Comparison of ENCODE assay signal across 7 mouse cellular contexts in genomic region chr4:138327891-138328470, GRCm38 (mm10). TPM values are rescaled to one million over a fixed set of nuclear protein-coding genes. Genes with fewer than 3 reads are reported as not detected.
DNase-seq lines count a peak whose midpoint lies in the region; ATAC-seq and TF ChIP-seq lines count a peak whose summit lies in the region.

No protein-coding gene starts in this region.

- no peak for TF ChIP-seq POLR2A in spleen, adult 2 months (IDR thresholded peaks at IDR 0.05; ENCODE audit: low read depth, low read length)

- no peak for TF ChIP-seq CTCF in spleen, adult 2 months (IDR thresholded peaks at IDR 0.05; ENCODE audit: extremely low read depth, insufficient read depth, insufficient read length, insufficient replicate concordance)
- peak; percentile 12; the same call in 1 of the 2 replicates for TF ChIP-seq CTCF in forebrain, postnatal 0 days (IDR thresholded peaks at IDR 0.05; ENCODE audit: low read depth)
- no peak; the same call in 1 of the 2 replicates for TF ChIP-seq CTCF in liver, embryonic 14.5 days (IDR thresholded peaks at IDR 0.05; ENCODE audit: low read depth)

- peak overlapping the region; percentile 15; the same call in 1 of the 2 replicates for H3K4me3 ChIP-seq in spleen, adult 2 months (ENCODE audit: extremely low read depth, insufficient read depth, insufficient read length)
- H3K4me3 ChIP-seq in forebrain, postnatal 0 days (ENCODE audit: low read depth, low read length) = peak overlapping the region; percentile 12; the same call in 1 of the 2 replicates
- peak overlapping the region; percentile 45 to 62 for H3K4me3 ChIP-seq in liver, embryonic 14.5 days (ENCODE audit: insufficient read depth in 1 of 2, low read depth in 2 of 2, low read length in 2 of 2)

- no peak for ATAC-seq in forebrain, postnatal 0 days
- ATAC-seq in liver, embryonic 14.5 days (ENCODE audit: insufficient read depth) = peak; percentile 19; the same call in 1 of the 2 replicates
- ATAC-seq in megakaryocyte-erythroid progenitor cell, adult 5-6 weeks (replicated peaks; ENCODE audit: low FRiP score, low TSS enrichment, poor library complexity, severe bottlenecking) = no peak

- H3K9ac ChIP-seq in forebrain, postnatal 0 days = no peak overlapping the region
- peak overlapping the region; percentile 53 for H3K9ac ChIP-seq in liver, embryonic 14.5 days (replicated peaks)

- no peak for DNase-seq in spleen, adult 2 months (ENCODE audit: low read depth in 1 of 2, low spot score in 2 of 2)
- DNase-seq in spleen, postnatal 10 days (ENCODE audit: low spot score in 2 of 2) = no peak
- no peak for DNase-seq in forebrain, postnatal 0 days
- DNase-seq in liver, embryonic 14.5 days (ENCODE audit: low read depth in 3 of 3, low spot score in 3 of 3) = no peak
- DNase-seq in Muller cell, postnatal 12 days (ENCODE audit: inconsistent ontology term) = no peak
- no peak for DNase-seq in thymus, postnatal 10 days (ENCODE audit: low spot score in 2 of 2)

- no peak for TF ChIP-seq EP300 in liver, embryonic 14.5 days (IDR thresholded peaks at IDR 0.05; ENCODE audit: low read depth)

- peak overlapping the region; percentile 38 for H3K4me2 ChIP-seq in forebrain, postnatal 0 days (ENCODE audit: low read depth)
- H3K4me2 ChIP-seq in liver, embryonic 14.5 days (ENCODE audit: low read depth) = peak overlapping the region; percentile 57

- H3K27ac ChIP-seq in spleen, adult 2 months (ENCODE audit: insufficient read depth, low read length) = peak overlapping the region; percentile 75
- H3K27ac ChIP-seq in forebrain, postnatal 0 days (ENCODE audit: low read depth, low read length) = no peak overlapping the region
- H3K27ac ChIP-seq in liver, embryonic 14.5 days = peak overlapping the region; percentile 67

- no peaks in the 10 kb centered on the region for H3K36me3 ChIP-seq in spleen, adult 2 months (ENCODE audit: control insufficient read depth, insufficient read depth, low read length)
- H3K36me3 ChIP-seq in forebrain, postnatal 0 days (ENCODE audit: insufficient read depth) = no peaks in the 10 kb centered on the region
- no peaks in the 10 kb centered on the region for H3K36me3 ChIP-seq in liver, embryonic 14.5 days (replicated peaks; ENCODE audit: control insufficient read depth, insufficient read depth, low read depth)

- H3K9me3 ChIP-seq in forebrain, postnatal 0 days (ENCODE audit: low read length) = no peaks in the 10 kb centered on the region
- no peaks in the 10 kb centered on the region for H3K9me3 ChIP-seq in liver, embryonic 14.5 days (ENCODE audit: control insufficient read depth, low read length)

- peaks cover 5% of the 10 kb centered on the region; the same call in 1 of the 2 replicates for H3K4me1 ChIP-seq in spleen, adult 2 months (ENCODE audit: control insufficient read depth, insufficient read depth, insufficient read length)
- H3K4me1 ChIP-seq in forebrain, postnatal 0 days (ENCODE audit: insufficient read depth) = 0 out of 2 replicates have a peak, but pooled peaks cover 11% of the 10 kb centered on the region
- peaks cover 9 to 12% of the 10 kb centered on the region in 2 experiments for H3K4me1 ChIP-seq in liver, embryonic 14.5 days (replicated peaks; ENCODE audit: control insufficient read depth in 2 of 2, insufficient read depth in 2 of 2, low read length in 1 of 2)

- H3K27me3 ChIP-seq in spleen, adult 2 months (ENCODE audit: control insufficient read depth, insufficient read depth, low read length) = no peaks in the 10 kb centered on the region
- 0 out of 2 replicates have a peak, but pooled peaks cover 4% of the 10 kb centered on the region for H3K27me3 ChIP-seq in forebrain, postnatal 0 days (ENCODE audit: insufficient read depth, low read length)
- H3K27me3 ChIP-seq in liver, embryonic 14.5 days (ENCODE audit: control insufficient read depth, insufficient read depth, low read length) = no peaks in the 10 kb centered on the region

- WGBS in spleen, adult 2 months = 58% methylated on average over 7 of the region's 7 CpGs
- WGBS in forebrain, postnatal 0 days = 65% methylated on average over 7 of the region's 7 CpGs
- WGBS in liver, embryonic 14.5 days (ENCODE audit: insufficient replicate concordance) = 48% methylated on average over 7 of the region's 7 CpGs

RNA-seq across cellular contexts. Expression of gene Pink1, which starts 1.9 kb away (rescaled TPM):
- polyA plus RNA-seq in spleen, adult 2 months (2012; rRNA removed) = 48.1 and 52.7 TPM in 2 replicates
- 224 and 230 TPM in 2 replicates for total RNA-seq in forebrain, postnatal 0 days (2014; rRNA removed)
- 152 TPM in 2 replicates for polyA plus RNA-seq in forebrain, postnatal 0 days (2015; fragmentation: Nextera tagmentation; extraction: Ambion mirVana)
- polyA plus RNA-seq in liver, embryonic 14.5 days (2012; rRNA removed) = 13.2 and 14.3 TPM in 2 replicates
- 15.7 and 19.2 TPM in 2 replicates for polyA plus RNA-seq in liver, embryonic 14.5 days (2014; fragmentation: Nextera tagmentation; extraction: Ambion mirVana)
- 21.8 and 27.8 TPM in 2 replicates for total RNA-seq in megakaryocyte-erythroid progenitor cell, adult 5-6 weeks (2014; fragmentation: Nextera tagmentation)
- 20.6 and 38.0 TPM in 2 replicates for total RNA-seq in megakaryocyte-erythroid progenitor cell, adult 5-6 weeks (2017)

RNA-seq across cellular contexts. Expression of gene Ddost, which starts 23.5 kb away (rescaled TPM):
- 106 and 138 TPM in 2 replicates for polyA plus RNA-seq in spleen, adult 2 months (2012; rRNA removed)
- 160 and 184 TPM in 2 replicates for total RNA-seq in forebrain, postnatal 0 days (2014; rRNA removed)
- 181 and 212 TPM in 2 replicates for polyA plus RNA-seq in forebrain, postnatal 0 days (2015; fragmentation: Nextera tagmentation; extraction: Ambion mirVana)
- polyA plus RNA-seq in liver, embryonic 14.5 days (2012; rRNA removed) = 83.1 and 91.7 TPM in 2 replicates
- polyA plus RNA-seq in liver, embryonic 14.5 days (2014; fragmentation: Nextera tagmentation; extraction: Ambion mirVana) = 135 and 141 TPM in 2 replicates
- total RNA-seq in megakaryocyte-erythroid progenitor cell, adult 5-6 weeks (2014; fragmentation: Nextera tagmentation) = 113 and 127 TPM in 2 replicates
- 84.1 and 122 TPM in 2 replicates for total RNA-seq in megakaryocyte-erythroid progenitor cell, adult 5-6 weeks (2017)

RNA-seq across cellular contexts. Expression of gene Cda, which starts 39.8 kb away (rescaled TPM):
- polyA plus RNA-seq in spleen, adult 2 months (2012; rRNA removed) = 0.33 TPM in 1 of 2 replicates, not detected in the other
- total RNA-seq in forebrain, postnatal 0 days (2014; rRNA removed) = 3.6 TPM in 2 replicates
- polyA plus RNA-seq in forebrain, postnatal 0 days (2015; fragmentation: Nextera tagmentation; extraction: Ambion mirVana) = 3.2 and 4.9 TPM in 2 replicates
- polyA plus RNA-seq in liver, embryonic 14.5 days (2012; rRNA removed) = 2.6 and 2.7 TPM in 2 replicates
- polyA plus RNA-seq in liver, embryonic 14.5 days (2014; fragmentation: Nextera tagmentation; extraction: Ambion mirVana) = 3.3 and 3.7 TPM in 2 replicates
- 2.6 TPM in 1 of 2 replicates, not detected in the other for total RNA-seq in megakaryocyte-erythroid progenitor cell, adult 5-6 weeks (2014; fragmentation: Nextera tagmentation)
- total RNA-seq in megakaryocyte-erythroid progenitor cell, adult 5-6 weeks (2017) = not detected in 2 replicates
